Mouse (Mus musculus) kidney, postnatal 0 days (tissue): Measurements from ENCODE around the gene Fermt1. TPM values are rescaled to one million over a fixed set of nuclear protein-coding genes. Genes with fewer than 3 reads are reported as not detected.

ENCODE experiments used
- ATAC-seq: fragments of 200-750 bp; cut with Nextera tagmentation; replicated peaks from 2 replicates; pipeline ENCODE4 v1.8.0; 2017; ENCODE audit warnings: low read depth, moderate number of reproducible peaks, moderate TSS enrichment, moderate library complexity; ENCODE audit not compliant: low FRiP score
- DNase-seq: peaks from one replicate; pipeline ENCODE4 v3.0.0-alpha.2; 2016; ENCODE audit warnings: low spot score
- H3K27ac ChIP-seq: fragments of 300-500 bp; sonication (generic); 2 replicates; pipeline ENCODE4 v1.5.1; 2014; ENCODE audit warnings: mild to moderate bottlenecking
- H3K27me3 ChIP-seq: fragments of 300-500 bp; sonication (generic); 2 replicates; pipeline ENCODE4 v1.6.1; 2014; ENCODE audit warnings: low read length, mixed read lengths; ENCODE audit not compliant: insufficient read depth
- H3K36me3 ChIP-seq: fragments of 300-500 bp; sonication (generic); 2 replicates; pipeline ENCODE4 v1.6.1; 2014; ENCODE audit warnings: low read length, mixed read lengths; ENCODE audit not compliant: insufficient read depth
- H3K4me1 ChIP-seq: fragments of 300-500 bp; sonication (generic); replicated peaks from 2 replicates; pipeline ENCODE4 v1.6.1; 2014; ENCODE audit warnings: antibody characterized with exemption, low read length, mixed read lengths; ENCODE audit not compliant: insufficient read depth
- H3K4me2 ChIP-seq: fragments of 300-500 bp; sonication (generic); 2 replicates; pipeline ENCODE4 v1.6.1; 2014; ENCODE audit warnings: mild to moderate bottlenecking, low read length, moderate library complexity, mixed read lengths
- H3K4me3 ChIP-seq: fragments of 300-500 bp; sonication (generic); replicated peaks from 2 replicates; pipeline ENCODE4 v1.5.1; 2014; ENCODE audit warnings: low read depth, low read length
- H3K9ac ChIP-seq: fragments of 300-500 bp; sonication (generic); 2 replicates; pipeline ENCODE4 v1.6.1; 2014; ENCODE audit warnings: low read depth, low read length
- H3K9me3 ChIP-seq: fragments of 300-500 bp; sonication (generic); replicated peaks from 2 replicates; pipeline ENCODE4 v1.6.1; 2016; ENCODE audit warnings: low read length, inconsistent platforms, mixed read lengths
- CTCF ChIP-seq: IDR thresholded peaks from 2 replicates; pipeline ENCODE4 v1.5.1; 2016; ENCODE audit warnings: antibody characterized with exemption, low read depth, mild to moderate bottlenecking, moderate library complexity
- WGBS: fragments of 180-500 bp; shearing (Covaris S2); extraction: QIAGEN DNeasy Blood & Tissue Kit; methylation state at CpG from one replicate; pipeline ENCODE4 v1.1.7; 2014; 5-methylcytosine and 5-hydroxymethylcytosine counted together
- polyA plus RNA-seq: library from polyadenylated mRNA; unstranded; fragments of >200 nt; fragmentation: Nextera tagmentation; extraction: Ambion mirVana; gene quantifications from 2 replicates; pipeline ENCODE4 v1.2.1, GENCODE M21; 2015

Gene Fermt1
- polyA plus RNA-seq, 1 experiment from 2014 or later = 22.5 TPM

DNA sequence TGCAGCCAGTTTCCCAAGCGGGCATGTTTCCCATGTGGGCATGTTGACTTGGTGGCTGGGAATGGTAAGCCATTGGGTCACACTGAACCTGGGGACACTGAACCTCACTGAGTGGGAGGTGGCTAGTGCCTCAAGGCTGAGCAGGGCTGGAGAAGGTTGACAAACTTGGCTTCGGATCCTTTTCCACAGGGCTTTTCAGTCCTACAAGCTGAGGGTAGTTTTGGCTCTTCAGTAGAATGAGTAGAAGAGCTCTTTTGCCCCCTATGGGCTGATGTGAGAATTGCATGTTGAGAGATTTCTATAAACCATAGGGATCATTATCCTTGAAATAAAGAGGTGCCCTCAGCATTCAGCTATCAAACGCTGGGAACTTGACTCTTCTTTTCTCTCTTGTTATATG lies 42.2 kb downstream of the Fermt1 start:
- H3K9me3 ChIP-seq = no peaks in the 10 kb centered on the region
- peak; percentile 82 for TF ChIP-seq CTCF
- H3K4me2 ChIP-seq = no peak overlapping the region
- H3K4me3 ChIP-seq = no peak overlapping the region
- H3K27me3 ChIP-seq = no peaks in the 10 kb centered on the region
- DNase-seq (peak; percentile 83), ATAC-seq (peak; percentile 74)
- no peak overlapping the region for H3K9ac ChIP-seq
- H3K27ac ChIP-seq = no peak overlapping the region
- no peaks in the 10 kb centered on the region for H3K4me1 ChIP-seq
- no peaks in the 10 kb centered on the region for H3K36me3 ChIP-seq
- 33% methylated on average over 3 of the region's 3 CpGs for WGBS

DNA sequence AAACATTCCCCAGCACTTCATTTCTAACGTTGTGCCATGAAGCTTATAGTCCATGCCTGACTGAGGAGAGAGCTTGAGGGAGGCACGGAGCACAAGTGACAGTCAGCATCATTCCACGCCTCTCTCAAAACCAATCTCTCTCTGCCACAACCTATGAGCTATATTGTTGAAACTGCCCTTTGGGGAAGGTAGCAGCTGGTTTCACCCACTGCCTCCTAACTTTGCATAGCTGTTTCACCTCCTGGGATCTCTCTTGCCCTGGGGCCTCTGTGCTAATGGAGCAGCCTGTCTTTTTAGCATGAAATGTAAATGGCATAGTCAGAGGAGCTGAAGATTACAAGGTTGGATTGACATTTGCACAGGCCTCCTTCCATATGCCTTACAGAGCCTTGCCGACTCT lies 43.6 kb downstream of the Fermt1 start:
- Histone ChIP-seq H3K36me3 (no peaks in the 10 kb centered on the region), H3K9ac (no peak overlapping the region), H3K4me3 (no peak overlapping the region), H3K27ac (no peak overlapping the region), H3K9me3 (no peaks in the 10 kb centered on the region), H3K4me2 (no peak overlapping the region), H3K27me3 (no peaks in the 10 kb centered on the region), H3K4me1 (no peaks in the 10 kb centered on the region)
- ATAC-seq (no peak), DNase-seq (no peak)
- TF ChIP-seq CTCF = no peak
- 62% methylated on average over 4 of the region's 4 CpGs for WGBS

DNA sequence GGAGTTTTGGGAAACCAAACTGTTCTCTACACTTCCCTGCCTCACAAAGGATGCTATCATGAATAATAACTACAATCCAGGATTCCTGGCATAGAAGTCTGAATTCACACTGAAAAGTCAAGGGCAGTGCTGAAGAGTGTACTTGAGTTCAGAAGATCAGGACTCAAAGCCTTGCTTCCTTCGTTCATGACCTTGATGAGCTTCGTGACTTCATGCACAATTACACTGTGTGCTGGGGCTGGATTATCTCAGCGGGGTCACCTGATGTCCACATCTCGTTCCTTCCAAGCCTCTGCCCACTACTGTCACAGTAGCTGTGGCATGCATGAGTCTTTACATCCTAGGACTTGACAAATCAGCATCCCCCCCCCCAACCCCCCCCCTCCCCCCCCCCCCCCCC lies 44.1 kb downstream of the Fermt1 start:
- no peak for ATAC-seq
- 86% methylated on average over 4 of the region's 4 CpGs for whole genome bisulfite sequencing
- no peak for TF ChIP-seq CTCF

GRCm38 (mm10) chr2:132900596-132900995 lies 45.1 kb downstream of the Fermt1 start:
- ATAC-seq = no peak

More for the DNA sequence above, 44.1 kb downstream of the Fermt1 start:
- H3K9ac ChIP-seq = no peak overlapping the region
- DNase-seq = no peak
- no peak overlapping the region for H3K27ac ChIP-seq
- H3K36me3 ChIP-seq = no peaks in the 10 kb centered on the region
- no peaks in the 10 kb centered on the region for H3K27me3 ChIP-seq
- H3K9me3 ChIP-seq = no peaks in the 10 kb centered on the region
- H3K4me1 ChIP-seq = no peaks in the 10 kb centered on the region
- no peak overlapping the region for H3K4me3 ChIP-seq
- no peak overlapping the region for H3K4me2 ChIP-seq

GRCm38 (mm10) chr2:132898211-132898610 lies 47.5 kb downstream of the Fermt1 start:
- 48% methylated on average over 1 of the region's 1 CpGs for WGBS
- TF ChIP-seq CTCF = no peak
- Histone ChIP-seq H3K9ac (no peak overlapping the region), H3K36me3 (no peaks in the 10 kb centered on the region), H3K27me3 (no peaks in the 10 kb centered on the region), H3K4me1 (no peaks in the 10 kb centered on the region), H3K4me2 (no peak overlapping the region), H3K4me3 (no peak overlapping the region), H3K9me3 (no peaks in the 10 kb centered on the region), H3K27ac (no peak overlapping the region)
- ATAC-seq (no peak), DNase-seq (no peak)

More at GRCm38 (mm10) chr2:132900596-132900995, 45.1 kb downstream of the Fermt1 start:
- no peak overlapping the region for H3K4me2 ChIP-seq
- DNase-seq = no peak
- TF ChIP-seq CTCF = no peak
- H3K9ac ChIP-seq = no peak overlapping the region
- H3K36me3 ChIP-seq = no peaks in the 10 kb centered on the region
- 91% methylated on average over 1 of the region's 1 CpGs for WGBS
- H3K4me1 ChIP-seq = no peaks in the 10 kb centered on the region
- H3K9me3 ChIP-seq = no peaks in the 10 kb centered on the region
- H3K27me3 ChIP-seq = no peaks in the 10 kb centered on the region
- no peak overlapping the region for H3K4me3 ChIP-seq
- no peak overlapping the region for H3K27ac ChIP-seq

DNA sequence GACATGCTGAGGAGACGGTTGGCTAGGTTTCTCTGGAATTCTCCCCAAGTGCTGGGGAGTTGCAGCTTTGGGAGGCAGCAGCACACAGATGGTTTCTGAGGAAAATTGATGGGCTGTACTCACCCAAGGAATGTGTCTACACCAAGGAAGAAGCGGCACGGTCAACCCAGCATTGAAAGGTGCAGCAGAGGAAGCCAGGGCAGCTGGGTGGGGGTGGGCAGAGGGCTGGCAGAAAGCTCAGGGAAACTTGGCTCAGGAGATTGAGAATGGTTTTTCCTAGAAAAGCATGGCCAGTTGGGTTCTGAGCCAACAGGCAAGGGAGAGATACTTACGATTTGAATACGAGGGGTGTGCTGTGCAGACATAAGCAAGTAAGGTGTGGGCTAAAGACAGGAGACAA lies 51.9 kb downstream of the Fermt1 start:
- H3K9me3 ChIP-seq = no peaks in the 10 kb centered on the region
- no peaks in the 10 kb centered on the region for H3K4me1 ChIP-seq
- 65% methylated on average over 5 of the region's 5 CpGs for WGBS
- H3K27ac ChIP-seq = no peak overlapping the region
- H3K4me3 ChIP-seq = no peak overlapping the region
- TF ChIP-seq CTCF = no peak
- no peak overlapping the region for H3K4me2 ChIP-seq
- H3K9ac ChIP-seq = no peak overlapping the region
- no peak for DNase-seq
- H3K36me3 ChIP-seq = no peaks in the 10 kb centered on the region
- no peaks in the 10 kb centered on the region for H3K27me3 ChIP-seq
- ATAC-seq = no peak

- Histone ChIP-seq H3K36me3 (no peaks in the 10 kb centered on the region), H3K4me2 (no peak overlapping the region), H3K27ac (no peak overlapping the region), H3K4me3 (no peak overlapping the region), H3K9me3 (no peaks in the 10 kb centered on the region), H3K9ac (no peak overlapping the region), H3K4me1 (no peaks in the 10 kb centered on the region), H3K27me3 (0 out of 2 replicates have a peak, but pooled peaks cover 3% of the 10 kb centered on the region)
- 90% methylated on average over 7 of the region's 7 CpGs for WGBS
- no peak for DNase-seq
- ATAC-seq = no peak
- no peak for TF ChIP-seq CTCF
These were observed 60.4 kb downstream of the Fermt1 start for GRCm38 (mm10) chr2:132885312-132885711.
